Mouse (Mus musculus) limb, embryonic 11.5 days (tissue): Measurements from ENCODE around the gene Phf13. TPM values are rescaled to one million over a fixed set of nuclear protein-coding genes. Genes with fewer than 3 reads are reported as not detected.

Experiments used
- ATAC-seq: fragments of 200-750 bp; cut with Nextera tagmentation; 2 replicates; pipeline ENCODE4 v1.8.0; 2017; ENCODE audit warnings: low read depth; ENCODE audit not compliant: insufficient number of reproducible peaks, low FRiP score, low TSS enrichment
- DNase-seq: peaks from one replicate; pipeline ENCODE4 v3.0.0-alpha.2; 2015; ENCODE audit warnings: low spot score
- H3K27ac ChIP-seq: fragments of 300-500 bp; sonication (generic); replicated peaks from 2 replicates; pipeline ENCODE4 v1.5.1; 2014; ENCODE audit warnings: low read depth, mild to moderate bottlenecking, low read length
- H3K27me3 ChIP-seq: fragments of 300-500 bp; sonication (generic); 2 replicates; pipeline ENCODE4 v1.6.1; 2014; ENCODE audit warnings: mild to moderate bottlenecking, low read length, mixed read lengths; ENCODE audit not compliant: control insufficient read depth, insufficient read depth
- H3K36me3 ChIP-seq: fragments of 300-500 bp; sonication (generic); 2 replicates; pipeline ENCODE4 v1.6.1; 2014; ENCODE audit warnings: mild to moderate bottlenecking, low read length, moderate library complexity, mixed read lengths; ENCODE audit not compliant: control insufficient read depth, insufficient read depth
- H3K4me1 ChIP-seq: fragments of 300-500 bp; sonication (generic); 2 replicates; pipeline ENCODE4 v1.6.1; 2014; ENCODE audit warnings: low read length, mixed read lengths; ENCODE audit not compliant: control insufficient read depth, insufficient read depth
- H3K4me2 ChIP-seq: fragments of 300-500 bp; sonication (generic); 2 replicates; pipeline ENCODE4 v1.6.1; 2014; ENCODE audit warnings: low read depth, mild to moderate bottlenecking, moderate library complexity; ENCODE audit not compliant: severe bottlenecking
- H3K4me3 ChIP-seq: fragments of 300-500 bp; sonication (generic); 2 replicates; pipeline ENCODE4 v1.5.1; 2014; ENCODE audit warnings: low read depth, low read length
- H3K9ac ChIP-seq: fragments of 300-500 bp; sonication (generic); 2 replicates; pipeline ENCODE4 v1.6.1; 2014; ENCODE audit warnings: mild to moderate bottlenecking, low read length
- H3K9me3 ChIP-seq: fragments of 300-500 bp; sonication (generic); 2 replicates; pipeline ENCODE4 v1.6.1; 2016; ENCODE audit warnings: low read length; ENCODE audit not compliant: control insufficient read depth
- WGBS: fragments of 180-500 bp; shearing (Covaris S2); extraction: QIAGEN DNeasy Blood & Tissue Kit; methylation state at CpG from one replicate; pipeline ENCODE4 v1.1.7; 2014; 5-methylcytosine and 5-hydroxymethylcytosine counted together
- polyA plus RNA-seq: library from polyadenylated mRNA; unstranded; fragments of >200 nt; fragmentation: Nextera tagmentation; extraction: Ambion mirVana; gene quantifications from 2 replicates; pipeline ENCODE4 v1.2.1, GENCODE M21; 2014

Phf13 gene
- polyA plus RNA-seq, 1 experiment from 2014 or later: 29.4 TPM

DNA sequence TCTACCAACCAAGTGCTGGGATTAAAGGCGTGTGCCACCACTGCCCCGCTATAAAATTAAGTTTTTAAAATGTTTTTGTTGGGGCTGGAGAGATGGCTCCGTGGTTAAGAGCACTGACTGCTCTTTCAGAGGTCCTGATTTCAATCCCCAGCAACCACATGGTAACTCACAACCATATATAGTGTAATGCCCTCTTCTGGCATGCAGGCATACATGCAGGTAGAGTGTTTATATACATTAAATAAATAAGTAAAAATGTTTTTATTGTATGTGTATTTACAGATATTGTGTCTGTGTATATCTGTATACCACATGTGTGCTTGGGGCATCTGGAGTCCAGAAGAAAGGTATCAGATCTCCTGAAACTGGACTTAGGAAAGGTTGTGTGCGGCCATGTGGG is 5.3 kb upstream of the Phf13 start:
- 70% methylated on average over 4 of the region's 4 CpGs for WGBS
- no peak for ATAC-seq

DNA sequence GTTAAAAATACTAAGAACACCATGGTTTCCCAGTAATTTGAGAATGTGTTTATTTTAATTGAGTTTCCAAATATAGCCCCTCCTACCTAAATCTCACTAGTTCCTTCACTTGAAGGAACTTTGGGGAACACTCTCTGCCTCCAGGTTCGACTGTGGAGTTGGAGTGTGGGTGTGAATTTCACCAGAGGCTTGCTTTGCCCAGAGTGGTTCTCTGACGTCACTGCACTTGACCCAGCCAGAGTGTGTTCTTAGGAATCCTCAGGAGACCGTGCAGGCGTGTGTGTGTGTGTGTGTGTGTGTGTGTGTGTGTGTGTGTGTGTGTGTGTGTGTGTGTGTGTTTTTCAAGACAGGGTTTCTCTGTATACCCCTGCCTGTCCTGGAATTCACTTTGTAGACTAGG is 4.8 kb upstream of the Phf13 start:
- no peak overlapping the region for H3K4me3 ChIP-seq
- no peak overlapping the region for H3K4me2 ChIP-seq
- no peaks in the 10 kb centered on the region for H3K36me3 ChIP-seq
- no peaks in the 10 kb centered on the region for H3K9me3 ChIP-seq
- DNase-seq: no peak
- H3K4me1 ChIP-seq: no peaks in the 10 kb centered on the region
- ATAC-seq: no peak
- H3K27ac ChIP-seq: no peak overlapping the region
- H3K27me3 ChIP-seq: no peaks in the 10 kb centered on the region
- 48% methylated on average over 4 of the region's 4 CpGs for WGBS
- no peak overlapping the region for H3K9ac ChIP-seq

More for the DNA sequence above, 5.3 kb upstream of the Phf13 start:
- Histone ChIP-seq H3K27me3 (no peaks in the 10 kb centered on the region), H3K27ac (no peak overlapping the region), H3K4me2 (no peak overlapping the region), H3K4me3 (no peak overlapping the region), H3K36me3 (no peaks in the 10 kb centered on the region), H3K4me1 (no peaks in the 10 kb centered on the region), H3K9ac (no peak overlapping the region), H3K9me3 (no peaks in the 10 kb centered on the region)
- no peak for DNase-seq

DNA sequence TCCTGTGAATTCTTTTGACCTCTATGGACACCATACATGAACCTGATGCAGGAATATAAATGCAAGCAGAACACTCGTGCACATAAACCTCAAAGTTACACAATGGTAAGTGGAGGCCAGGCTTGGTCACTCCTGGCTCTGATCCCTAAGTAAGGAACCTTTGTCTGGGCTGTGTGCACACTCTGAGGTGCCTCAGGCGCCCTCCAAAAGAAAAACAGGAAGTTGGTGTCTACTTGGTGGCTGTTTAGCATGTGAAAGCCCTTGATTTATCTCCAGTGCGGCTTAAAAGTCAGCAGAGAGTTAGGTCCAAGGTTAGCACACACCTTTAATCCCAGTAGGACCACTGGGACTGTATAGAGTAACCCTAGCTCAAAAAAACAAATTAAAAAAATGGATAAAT is 3.4 kb upstream of the Phf13 start:
- no peaks in the 10 kb centered on the region for H3K9me3 ChIP-seq
- H3K36me3 ChIP-seq: no peaks in the 10 kb centered on the region
- H3K4me2 ChIP-seq: no peak overlapping the region
- H3K9ac ChIP-seq: no peak overlapping the region
- no peak overlapping the region for H3K4me3 ChIP-seq
- no peaks in the 10 kb centered on the region for H3K27me3 ChIP-seq
- ATAC-seq (no peak), DNase-seq (no peak)
- no peak overlapping the region for H3K27ac ChIP-seq
- peaks cover under 1% of the 10 kb centered on the region; the same call in 1 of the 2 replicates for H3K4me1 ChIP-seq
- whole genome bisulfite sequencing: 64% methylated on average over 3 of the region's 3 CpGs

DNA sequence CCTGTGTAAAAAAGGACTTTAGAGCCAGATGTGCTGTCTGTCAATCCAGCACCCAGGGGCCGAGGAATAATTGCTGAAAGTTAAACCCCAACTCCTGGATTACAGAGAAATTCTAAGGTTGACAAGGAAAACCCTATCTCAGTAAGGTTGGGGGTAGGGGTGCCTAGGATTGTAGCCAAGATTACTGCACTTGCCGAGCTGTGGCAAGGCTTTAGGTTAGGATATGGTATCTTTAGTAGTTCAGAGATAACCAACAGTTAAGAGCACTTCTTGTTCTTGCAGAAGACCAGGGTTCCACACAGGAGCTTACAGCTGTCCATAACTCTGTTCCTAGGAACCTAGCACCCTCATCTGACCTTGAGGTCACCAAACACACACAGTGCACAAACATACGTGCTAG is 1.6 kb upstream of the Phf13 start:
- no peaks in the 10 kb centered on the region for H3K27me3 ChIP-seq
- ATAC-seq (no peak), DNase-seq (no peak)
- no peaks in the 10 kb centered on the region for H3K9me3 ChIP-seq
- no peak overlapping the region for H3K27ac ChIP-seq
- 63% methylated on average over 3 of the region's 3 CpGs for WGBS
- H3K4me1 ChIP-seq: peaks cover 8% of the 10 kb centered on the region
- H3K9ac ChIP-seq: no peak overlapping the region
- H3K4me2 ChIP-seq: peak overlapping the region; percentile 78; the same call in 1 of the 2 replicates
- H3K4me3 ChIP-seq: no peak overlapping the region
- no peaks in the 10 kb centered on the region; the same call in 1 of the 2 replicates for H3K36me3 ChIP-seq

DNA sequence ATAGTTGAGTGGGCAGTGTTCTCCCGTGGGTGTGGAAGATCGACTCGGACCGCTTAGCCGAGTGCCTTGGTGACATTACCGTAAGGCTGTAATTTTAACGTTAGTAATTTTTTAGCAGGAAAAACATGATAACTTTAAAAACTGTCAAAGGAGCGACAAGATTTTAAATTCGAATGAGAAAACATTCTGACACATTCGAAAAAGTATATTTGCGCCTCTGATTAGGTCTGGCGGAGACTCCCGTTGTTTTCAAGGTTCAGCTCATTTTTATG is 829 bp upstream of the Phf13 start:
- peak overlapping the region; percentile 49 for H3K9ac ChIP-seq
- peaks cover 8% of the 10 kb centered on the region for H3K4me1 ChIP-seq
- DNase-seq (no peak), ATAC-seq (no peak)
- peak overlapping the region; percentile 98 for H3K4me3 ChIP-seq
- 4% methylated on average over 13 of the region's 13 CpGs for WGBS
- H3K4me2 ChIP-seq: peak overlapping the region; percentile 78
- peak overlapping the region; percentile 70; the same call in 1 of the 2 replicates for H3K27ac ChIP-seq
- no peaks in the 10 kb centered on the region for H3K27me3 ChIP-seq
- H3K9me3 ChIP-seq: no peaks in the 10 kb centered on the region
- H3K36me3 ChIP-seq: peaks cover 4% of the 10 kb centered on the region

DNA sequence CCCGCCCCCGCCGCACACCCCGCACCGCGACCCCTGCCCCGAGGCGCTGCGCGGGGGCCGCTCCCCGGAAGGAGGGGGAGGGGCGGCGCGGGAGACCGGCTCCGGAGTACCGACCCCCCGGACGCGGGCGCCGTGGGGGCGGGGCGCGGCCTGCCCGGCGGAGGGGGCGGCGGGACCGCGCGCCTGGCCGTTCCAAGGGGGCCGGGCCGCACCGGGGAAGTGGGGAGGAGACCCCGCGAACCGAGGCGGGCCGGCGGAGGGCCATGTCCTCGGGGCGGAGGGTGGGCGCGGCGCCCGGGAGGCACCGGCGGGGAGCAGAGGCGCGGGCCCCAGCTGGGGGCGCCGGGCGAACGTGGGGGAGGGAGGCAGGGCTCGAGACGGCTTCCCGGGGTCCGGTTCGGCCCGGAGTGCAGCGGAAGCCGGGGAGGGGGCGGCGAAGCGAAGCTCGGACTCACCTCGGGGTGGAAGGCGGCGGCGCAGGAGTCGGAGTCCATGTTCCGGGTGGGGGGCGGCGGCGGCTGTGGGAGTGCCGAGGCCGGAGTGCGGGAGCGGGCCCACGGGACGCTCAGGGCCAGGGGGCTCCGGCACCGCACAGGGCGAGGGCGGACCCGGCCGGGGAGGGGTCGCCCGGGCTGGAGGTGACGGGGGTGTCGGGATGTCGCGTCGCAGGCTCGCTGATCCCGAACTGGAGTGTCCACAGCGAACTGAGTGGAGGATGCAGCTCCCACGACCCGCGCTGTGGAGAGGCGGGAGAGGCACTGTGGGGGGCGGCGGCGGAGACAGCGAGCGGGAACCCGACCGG is 486 bp downstream of the Phf13 start:
- Histone ChIP-seq H3K36me3 (peaks cover 14% of the 10 kb centered on the region), H3K4me1 (peaks cover 8% of the 10 kb centered on the region), H3K9ac (peak overlapping the region; percentile 89), H3K27ac (peak overlapping the region; percentile 68), H3K4me3 (peak overlapping the region; percentile 98), H3K4me2 (peak overlapping the region; percentile 78), H3K9me3 (no peaks in the 10 kb centered on the region), H3K27me3 (no peaks in the 10 kb centered on the region)
- under 1% methylated on average over 77 of the region's 111 CpGs for WGBS
- ATAC-seq (peak; percentile 53), DNase-seq (no peak)

DNA sequence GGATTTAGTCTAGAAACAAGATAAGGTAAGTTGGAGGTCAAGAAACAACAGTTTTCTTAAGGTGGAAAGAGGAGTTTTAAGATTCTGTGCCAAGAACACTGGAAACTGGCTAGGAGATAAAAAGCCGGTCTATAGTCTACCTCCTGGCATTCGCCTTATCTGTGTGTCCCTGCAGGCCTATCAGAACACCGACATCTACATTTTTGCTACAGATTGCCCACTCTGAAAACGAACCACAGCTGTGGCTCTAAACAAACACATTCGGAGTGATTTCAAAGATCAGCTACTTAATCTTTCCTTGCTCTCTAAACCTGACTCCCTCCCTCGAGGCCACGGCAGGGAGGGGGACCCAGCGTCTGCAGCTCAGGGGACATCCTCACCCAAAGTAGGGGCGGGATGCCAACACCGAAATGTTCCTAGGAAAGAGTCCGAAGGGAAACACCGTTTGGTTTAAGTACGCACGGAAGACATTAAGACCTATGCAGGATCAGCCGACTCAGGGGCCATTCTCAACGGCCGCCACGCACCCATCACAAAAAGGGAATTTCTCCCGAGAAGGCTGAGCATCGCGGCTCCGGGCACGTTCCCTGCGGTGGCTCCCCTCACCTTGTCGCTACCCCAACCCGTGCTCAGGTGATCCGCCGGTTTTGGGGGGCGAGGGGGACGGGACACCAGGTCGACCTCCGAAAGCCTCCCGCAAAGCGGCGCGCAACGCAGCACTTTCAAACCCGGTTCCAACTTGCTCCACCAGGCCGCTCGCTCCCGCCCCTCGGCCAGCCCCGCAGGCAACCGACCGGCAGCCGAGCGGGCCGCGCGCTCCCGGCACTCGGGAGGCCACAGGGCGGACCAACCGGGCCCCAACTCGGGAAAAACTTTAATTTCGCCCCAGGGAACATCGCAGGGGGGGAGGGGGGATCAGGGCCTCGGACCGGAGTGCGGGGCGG is 1.6 kb downstream of the Phf13 start:
- Histone ChIP-seq H3K27me3 (no peaks in the 10 kb centered on the region), H3K4me2 (peak overlapping the region; percentile 78), H3K27ac (peak overlapping the region; percentile 68), H3K4me1 (peaks cover 8% of the 10 kb centered on the region), H3K4me3 (peak overlapping the region; percentile 98), H3K9me3 (no peaks in the 10 kb centered on the region), H3K36me3 (peaks cover 15% of the 10 kb centered on the region), H3K9ac (peak overlapping the region; percentile 89)
- DNase-seq (peak; percentile 64), ATAC-seq (no peak)
- WGBS: 2% methylated on average over 59 of the region's 61 CpGs

DNA sequence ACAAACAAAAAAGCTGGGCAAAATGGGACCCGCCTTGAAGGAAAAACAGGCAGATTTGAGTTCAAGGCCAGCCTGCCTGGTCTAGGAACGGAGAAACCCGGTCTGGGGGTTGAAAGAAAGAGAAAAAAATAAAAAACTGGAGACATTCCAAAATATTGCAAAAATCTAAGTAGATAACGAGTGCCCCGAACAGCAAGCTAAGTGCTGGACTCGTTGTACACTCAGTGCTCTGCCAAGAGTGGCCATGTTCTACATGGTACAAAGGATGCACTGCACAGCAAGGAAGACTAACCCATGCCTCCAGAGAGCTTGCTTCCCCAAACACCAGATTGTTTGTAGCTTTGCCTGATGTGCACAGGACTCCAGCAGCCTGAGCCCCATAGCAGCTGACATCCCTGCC is 3.0 kb downstream of the Phf13 start:
- ATAC-seq (no peak), DNase-seq (no peak)
- peaks cover 15% of the 10 kb centered on the region for H3K36me3 ChIP-seq
- no peaks in the 10 kb centered on the region for H3K9me3 ChIP-seq
- peaks cover 9% of the 10 kb centered on the region for H3K4me1 ChIP-seq
- H3K4me3 ChIP-seq: no peak overlapping the region
- no peak overlapping the region for H3K27ac ChIP-seq
- 92% methylated on average over 6 of the region's 6 CpGs for WGBS
- H3K27me3 ChIP-seq: no peaks in the 10 kb centered on the region
- H3K9ac ChIP-seq: 0 out of 2 replicates have a peak overlapping the region, but pooled peaks have one; percentile 5
- no peak overlapping the region for H3K4me2 ChIP-seq
